8 mouse cellular contexts compared by ENCODE assay signal in the genomic region with DNA sequence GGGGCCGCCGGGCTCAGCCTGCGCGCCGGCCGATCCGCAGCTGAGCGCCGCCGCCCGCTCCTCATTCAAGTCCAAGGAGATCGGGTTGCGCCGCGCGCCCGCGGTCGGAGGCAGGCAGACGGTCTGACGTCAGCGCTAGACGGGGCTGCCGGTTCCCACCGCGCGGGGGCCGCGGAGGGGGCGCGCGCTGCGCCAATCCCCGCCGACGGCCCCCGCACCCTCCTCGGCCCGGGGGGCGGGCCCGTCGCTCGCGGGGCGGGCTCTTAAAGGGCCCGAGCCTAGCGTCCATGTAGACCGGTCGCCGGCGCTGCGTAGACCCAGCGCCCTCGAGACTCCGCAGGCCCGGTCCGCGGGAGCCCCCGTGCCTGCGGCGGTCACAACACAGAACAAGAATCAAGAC. TPM values are rescaled to one million over a fixed set of nuclear protein-coding genes. Genes with fewer than 3 reads are reported as not detected.
DNase-seq lines count a peak whose midpoint lies in the region; ATAC-seq lines count a peak whose summit lies in the region.

Gene Pmepa1 (minus strand): TSS at position 125 of the 400 bp plus-strand sequence.

- H3K27ac ChIP-seq in forebrain, embryonic 16.5 days (ENCODE audit: low read length), result peak within 1 kb of the TSS; percentile 87
- no peak within 1 kb of the TSS for H3K27ac ChIP-seq in liver, embryonic 16.5 days (ENCODE audit: low read length)
- peak within 1 kb of the TSS; percentile 82 for H3K27ac ChIP-seq in neural tube, embryonic 14.5 days (ENCODE audit: low read depth, low read length)

- peak within 1 kb of the TSS; percentile 97 for H3K4me2 ChIP-seq in forebrain, embryonic 16.5 days (ENCODE audit: low read length)
- H3K4me2 ChIP-seq in liver, embryonic 16.5 days (ENCODE audit: low read depth, low read length), result peak within 1 kb of the TSS; percentile 59
- H3K4me2 ChIP-seq in neural tube, embryonic 14.5 days (ENCODE audit: low read depth, low read length), result peak within 1 kb of the TSS; percentile 78

- peaks cover 44% of the 10 kb centered on the region for H3K4me1 ChIP-seq in forebrain, embryonic 16.5 days (replicated peaks; ENCODE audit: control insufficient read depth, insufficient read depth, low read length)
- no peaks in the 10 kb centered on the region for H3K4me1 ChIP-seq in liver, embryonic 16.5 days (ENCODE audit: control insufficient read depth, low read depth, low read length)
- H3K4me1 ChIP-seq in neural tube, embryonic 14.5 days (ENCODE audit: control insufficient read depth, insufficient read depth, low read length), result peaks cover 34% of the 10 kb centered on the region

- H3K27me3 ChIP-seq in forebrain, embryonic 16.5 days (replicated peaks; ENCODE audit: control insufficient read depth, insufficient read depth, low read length), result no peaks in the 10 kb centered on the region
- peaks cover 61% of the 10 kb centered on the region for H3K27me3 ChIP-seq in liver, embryonic 16.5 days (ENCODE audit: control insufficient read depth, insufficient read depth, low read depth, low read length)
- H3K27me3 ChIP-seq in neural tube, embryonic 14.5 days (ENCODE audit: control insufficient read depth, insufficient read depth, low read length), result no peaks in the 10 kb centered on the region; the same call in 1 of the 2 replicates

- H3K4me3 ChIP-seq in forebrain, embryonic 16.5 days (replicated peaks; ENCODE audit: low read length), result peak within 1 kb of the TSS; percentile 97
- peak within 1 kb of the TSS; percentile 56 for H3K4me3 ChIP-seq in liver, embryonic 16.5 days (ENCODE audit: low read depth, low read length)
- peak within 1 kb of the TSS; percentile 99 for H3K4me3 ChIP-seq in neural tube, embryonic 14.5 days (ENCODE audit: low read depth, low read length)

- intact Hi-C loops in heart, postnatal 14 days (cut with DNase I), result loop anchor here (5.0 kb wide), 1 partner anchor 76 kb away; no protein-coding TSS in a partner anchor

- no peaks in the 10 kb centered on the region for H3K9me3 ChIP-seq in forebrain, embryonic 16.5 days (ENCODE audit: control insufficient read depth, low read length)
- no peaks in the 10 kb centered on the region for H3K9me3 ChIP-seq in liver, embryonic 16.5 days (replicated peaks; ENCODE audit: control insufficient read depth, low read length)
- no peaks in the 10 kb centered on the region for H3K9me3 ChIP-seq in neural tube, embryonic 14.5 days (ENCODE audit: control insufficient read depth, low read length)

- DNase-seq in CD8-positive naive resting alpha-beta T cell, adult 2 months (ENCODE audit: low read depth in 2 of 2, low spot score in 2 of 2), result peak; percentile 75 to 80
- peak; percentile 60 for DNase-seq in cerebellum, adult 11 months
- DNase-seq in heart, postnatal 14 days, result peak; percentile 96
- DNase-seq in kidney, postnatal 4 days, result peak; percentile 94 to 96
- DNase-seq in telencephalon, adult 2 months (ENCODE audit: low read depth, low spot score), result peak; percentile 60

- WGBS in forebrain, embryonic 16.5 days, result under 1% methylated on average over 28 of the region's 61 CpGs
- under 1% methylated on average over 61 of the region's 61 CpGs for WGBS in liver, embryonic 16.5 days (ENCODE audit: insufficient replicate concordance)
- under 1% methylated on average over 48 of the region's 61 CpGs for WGBS in neural tube, embryonic 14.5 days

- H3K9ac ChIP-seq in forebrain, embryonic 16.5 days (replicated peaks; ENCODE audit: low read depth, low read length), result peak within 1 kb of the TSS; percentile 99
- peak within 1 kb of the TSS; percentile 16 for H3K9ac ChIP-seq in liver, embryonic 16.5 days (ENCODE audit: low read depth, low read length)
- peak within 1 kb of the TSS; percentile 99 for H3K9ac ChIP-seq in neural tube, embryonic 14.5 days (replicated peaks; ENCODE audit: low read depth, low read length)

- ATAC-seq in forebrain, embryonic 16.5 days, result peak; percentile 96
- peak; percentile 86 for ATAC-seq in liver, embryonic 16.5 days (ENCODE audit: low read depth)
- ATAC-seq in neural tube, embryonic 14.5 days (ENCODE audit: low read depth), result peak; percentile 93

- no peaks in the 10 kb centered on the region for H3K36me3 ChIP-seq in forebrain, embryonic 16.5 days (ENCODE audit: control insufficient read depth, insufficient read depth)
- no peaks in the 10 kb centered on the region for H3K36me3 ChIP-seq in liver, embryonic 16.5 days (ENCODE audit: control insufficient read depth, insufficient read depth)
- H3K36me3 ChIP-seq in neural tube, embryonic 14.5 days (ENCODE audit: control insufficient read depth, insufficient read depth, low read length), result no peaks in the 10 kb centered on the region

RNA-seq across cellular contexts. Expression of gene Pmepa1, which starts in this region (rescaled TPM):
- 7.2 and 7.3 TPM in 2 replicates for polyA plus RNA-seq in forebrain, embryonic 16.5 days (2015; fragmentation: Nextera tagmentation; extraction: Ambion mirVana)
- total RNA-seq in heart, postnatal 14 days (2021), result 10 to 100 TPM; 32.4 to 32.5 TPM
- polyA plus RNA-seq in liver, embryonic 16.5 days (2015; fragmentation: Nextera tagmentation; extraction: Ambion mirVana), result 0.13 and 0.14 TPM in 2 replicates
- polyA plus RNA-seq in neural tube, embryonic 14.5 days (2014; fragmentation: Nextera tagmentation; extraction: Ambion mirVana), result 5.6 and 6.8 TPM in 2 replicates

Comparison
In these comparisons a context has a peak if more than half of its experiments do, and no peak if none do; other contexts are left out.
1. Peak in ATAC-seq, H3K4me3 ChIP-seq, H3K9ac ChIP-seq and H3K4me2 ChIP-seq in liver, embryonic 16.5 days; RNA of the gene not detected or under 1 TPM.
2. H3K9ac ChIP-seq: peak in every context shown above with its lines; median percentile 99 in forebrain, embryonic 16.5 days; 99 in neural tube, embryonic 14.5 days; 16 in liver, embryonic 16.5 days.